Mouse (Mus musculus): ENCODE results near the gene Mst1.

Mst1 gene

GRCm38 (mm10) chr9:108080168-108080567, at the start of gene Mst1:
Gene Mst1, plus strand, starts transcription at chr9:108080436.
- DNase-seq (ENCODE audit: low spot score in 2 of 2) = no peak

- no peak for DNase-seq (ENCODE audit: low spot score in 2 of 2)
Measured at GRCm38 (mm10) chr9:108032126-108032525, 48.1 kb upstream of the Mst1 start.

GRCm38 (mm10) chr9:108035331-108036156, 44.7 kb upstream of the Mst1 start:
- DNase-seq (ENCODE audit: low spot score in 2 of 2) = no peak

- peak in 1 of 2 experiments; percentile 58 for DNase-seq (ENCODE audit: low spot score in 2 of 2)
Measured at GRCm38 (mm10) chr9:108044751-108045492, 35.3 kb upstream of the Mst1 start.

- DNase-seq (ENCODE audit: low spot score in 2 of 2) = peak in 1 of 2 experiments; percentile 50
Measured at GRCm38 (mm10) chr9:108046582-108046981, 33.7 kb upstream of the Mst1 start.

- DNase-seq (ENCODE audit: low spot score in 2 of 2) = peak in 1 of 2 experiments; percentile 49
Measured at GRCm38 (mm10) chr9:108047601-108048565, 32.4 kb upstream of the Mst1 start.

- no peak for DNase-seq (ENCODE audit: low spot score in 2 of 2)
Measured at GRCm38 (mm10) chr9:108048566-108048955, 31.7 kb upstream of the Mst1 start.

- peak; percentile 97 for DNase-seq (ENCODE audit: low spot score in 2 of 2)
Measured at GRCm38 (mm10) chr9:108049016-108049455, 31.2 kb upstream of the Mst1 start, which contains the start of gene Gmppb. Gene Gmppb, plus strand, starts transcription at chr9:108049242.

- DNase-seq (ENCODE audit: low spot score in 2 of 2) = peak in 1 of 2 experiments; percentile 55
Measured at GRCm38 (mm10) chr9:108049561-108050251, 30.5 kb upstream of the Mst1 start.

- DNase-seq (ENCODE audit: low spot score in 2 of 2) = no peak
Measured at GRCm38 (mm10) chr9:108051184-108051930, 28.9 kb upstream of the Mst1 start.

GRCm38 (mm10) chr9:108051931-108052220, 28.4 kb upstream of the Mst1 start:
- no peak for DNase-seq (ENCODE audit: low spot score in 2 of 2)

GRCm38 (mm10) chr9:108052411-108052810, 27.8 kb upstream of the Mst1 start:
- DNase-seq (ENCODE audit: low spot score in 2 of 2) = no peak

- DNase-seq (ENCODE audit: low spot score in 2 of 2) = peak; percentile 94 to 96
Measured at GRCm38 (mm10) chr9:108052885-108053664, 27.2 kb upstream of the Mst1 start, which contains the start of gene Amigo3. Gene Amigo3, plus strand, starts transcription at chr9:108053159.

- DNase-seq (ENCODE audit: low spot score in 2 of 2) = no peak
Measured at GRCm38 (mm10) chr9:108053665-108054225, 26.5 kb upstream of the Mst1 start.

- DNase-seq (ENCODE audit: low spot score in 2 of 2) = no peak
Measured at GRCm38 (mm10) chr9:108054331-108055040, 25.8 kb upstream of the Mst1 start.

GRCm38 (mm10) chr9:108055061-108055460, 25.2 kb upstream of the Mst1 start:
- no peak for DNase-seq (ENCODE audit: low spot score in 2 of 2)

GRCm38 (mm10) chr9:108055661-108056237, 24.5 kb upstream of the Mst1 start:
- no peak for DNase-seq (ENCODE audit: low spot score in 2 of 2)
